Mouse (Mus musculus) lung, embryonic 14.5 days (tissue): ENCODE measurements around the gene Usp19. TPM values are rescaled to one million over a fixed set of nuclear protein-coding genes. Genes with fewer than 3 reads are reported as not detected.
A peak's percentile ranks its signal among the peaks of the same experiment; 100 is the strongest.

Experiments used
- ATAC-seq: fragments of 200-750 bp; cut with Nextera tagmentation; 2 replicates; pipeline ENCODE4 v1.8.0; 2017; ENCODE audit warnings: mild to moderate bottlenecking, moderate TSS enrichment, moderate library complexity; ENCODE audit not compliant: insufficient read depth
- DNase-seq: peaks from one replicate; pipeline ENCODE4 v3.0.0-alpha.2; 2015
- H3K27ac ChIP-seq: fragments of 300-500 bp; sonication (generic); 2 replicates; pipeline ENCODE4 v1.5.1; 2014; ENCODE audit warnings: low read depth, mild to moderate bottlenecking, moderate library complexity
- H3K27me3 ChIP-seq: fragments of 300-500 bp; sonication (generic); 2 replicates; pipeline ENCODE4 v1.6.1; 2014; ENCODE audit warnings: low read length, control low read depth; ENCODE audit not compliant: insufficient read depth
- H3K36me3 ChIP-seq: fragments of 300-500 bp; sonication (generic); 2 replicates; pipeline ENCODE4 v1.6.1; 2014; ENCODE audit warnings: control low read depth; ENCODE audit not compliant: insufficient read depth
- H3K4me1 ChIP-seq: fragments of 300-500 bp; sonication (generic); 2 replicates; pipeline ENCODE4 v1.6.1; 2014; ENCODE audit warnings: antibody characterized with exemption, control low read depth; ENCODE audit not compliant: insufficient read depth
- H3K4me2 ChIP-seq: fragments of 300-500 bp; sonication (generic); 2 replicates; pipeline ENCODE4 v1.6.1; 2014; ENCODE audit warnings: mild to moderate bottlenecking
- H3K4me3 ChIP-seq: fragments of 300-500 bp; sonication (generic); 2 replicates; pipeline ENCODE4 v1.5.1; 2014; ENCODE audit warnings: low read depth, low read length
- H3K9ac ChIP-seq: fragments of 300-500 bp; sonication (generic); 2 replicates; pipeline ENCODE4 v1.6.1; 2014
- H3K9me3 ChIP-seq: fragments of 300-500 bp; sonication (generic); 2 replicates; pipeline ENCODE4 v1.6.1; 2016; ENCODE audit warnings: low read depth, low read length, control low read depth
- CTCF ChIP-seq: IDR thresholded peaks from 2 replicates; pipeline ENCODE4 v1.5.1; 2016; ENCODE audit warnings: antibody characterized with exemption, low read depth
- WGBS: fragments of 180-500 bp; shearing (Covaris S2); extraction: QIAGEN DNeasy Blood & Tissue Kit; methylation state at CpG from one replicate; pipeline ENCODE4 v1.1.7; 2014; 5-methylcytosine and 5-hydroxymethylcytosine counted together
- polyA plus RNA-seq: library from polyadenylated mRNA; unstranded; fragments of >200 nt; fragmentation: Nextera tagmentation; extraction: Ambion mirVana; gene quantifications from 2 replicates; pipeline ENCODE4 v1.2.1, GENCODE M21; 2014

The Usp19 gene
- polyA plus RNA-seq, 1 experiment from 2014 or later = 63.3 TPM

DNA sequence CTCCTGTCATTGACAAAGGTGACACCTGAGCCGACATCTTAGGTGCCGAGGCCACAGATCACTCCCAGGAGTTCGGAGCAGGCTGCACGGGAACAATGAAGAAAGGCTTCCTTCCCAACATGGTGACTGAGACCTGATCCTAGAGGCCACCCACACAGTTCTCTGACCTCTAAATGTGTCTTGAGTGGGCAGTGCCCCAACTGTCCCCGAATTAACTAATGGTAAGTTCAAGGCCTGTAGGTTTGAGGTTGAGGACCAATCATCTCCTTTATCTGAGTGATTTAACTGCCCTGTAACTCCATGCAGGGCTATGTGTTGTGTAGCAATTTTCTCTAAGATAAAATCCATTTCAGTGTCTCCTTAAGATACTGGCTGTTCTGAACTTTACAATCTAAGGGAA lies 21.0 kb upstream of the Usp19 start:
- Histone ChIP-seq H3K9ac (no peak overlapping the region), H3K4me1 (no peaks in the 10 kb centered on the region), H3K9me3 (no peaks in the 10 kb centered on the region), H3K27ac (no peak overlapping the region), H3K4me3 (no peak overlapping the region), H3K36me3 (peaks cover 19% of the 10 kb centered on the region), H3K4me2 (no peak overlapping the region), H3K27me3 (no peaks in the 10 kb centered on the region)
- TF ChIP-seq CTCF = no peak
- DNase-seq (no peak), ATAC-seq (no peak)
- 44% methylated on average over 5 of the region's 5 CpGs for WGBS

DNA sequence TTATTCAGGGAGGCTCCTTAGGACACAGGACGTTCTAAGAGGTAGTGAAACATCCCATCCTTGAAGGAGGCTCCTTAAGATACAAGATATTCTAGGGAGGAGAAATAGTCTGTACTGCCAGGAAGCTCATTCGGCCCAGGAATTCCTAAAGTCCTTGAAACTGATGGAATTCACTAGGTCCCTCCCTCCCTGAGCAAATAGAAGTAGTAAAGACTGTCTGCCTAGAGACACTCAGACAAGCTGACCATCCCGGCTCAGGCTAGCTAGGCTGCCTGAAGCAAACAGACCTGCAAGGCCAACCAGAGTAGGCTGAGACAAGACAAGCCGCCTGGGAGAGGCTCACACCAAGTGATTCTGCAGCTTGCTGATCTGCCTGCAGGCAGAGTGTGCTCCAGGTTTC lies 20.6 kb upstream of the Usp19 start:
- ATAC-seq (no peak), DNase-seq (peak; percentile 13)
- no peak for TF ChIP-seq CTCF
- H3K27ac ChIP-seq = no peak overlapping the region
- WGBS = 46% methylated on average over 4 of the region's 4 CpGs
- H3K9ac ChIP-seq = no peak overlapping the region
- no peaks in the 10 kb centered on the region for H3K27me3 ChIP-seq
- H3K4me3 ChIP-seq = no peak overlapping the region
- no peaks in the 10 kb centered on the region for H3K4me1 ChIP-seq
- peaks cover 15% of the 10 kb centered on the region; the same call in 1 of the 2 replicates for H3K36me3 ChIP-seq
- H3K4me2 ChIP-seq = no peak overlapping the region
- no peaks in the 10 kb centered on the region for H3K9me3 ChIP-seq

DNA sequence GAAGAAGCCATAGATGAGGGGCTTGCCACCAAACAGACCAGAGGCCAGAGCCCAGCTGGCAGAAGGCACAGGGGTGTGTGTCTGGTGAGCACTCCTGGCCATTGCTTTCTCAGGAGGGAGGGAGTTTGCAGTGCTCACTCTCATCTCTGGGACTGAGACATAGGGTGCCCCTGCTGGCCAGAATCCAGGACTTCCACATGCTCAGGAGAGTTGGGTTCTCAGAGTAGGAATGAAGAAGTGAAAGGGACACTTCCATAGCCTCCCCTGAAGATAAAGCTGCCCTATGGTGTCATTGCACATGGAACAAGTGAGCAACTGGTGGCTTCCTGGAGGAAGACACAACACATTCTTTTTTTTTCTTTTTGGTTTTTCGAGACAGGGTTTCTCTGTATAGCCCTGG lies 15.9 kb upstream of the Usp19 start:
- TF ChIP-seq CTCF = 0 out of 2 replicates have a peak, but pooled peaks have one; percentile 21
- 79% methylated on average over 1 of the region's 1 CpGs for WGBS
- Histone ChIP-seq H3K27me3 (no peaks in the 10 kb centered on the region), H3K4me3 (no peak overlapping the region), H3K27ac (no peak overlapping the region), H3K9ac (no peak overlapping the region), H3K4me1 (peaks cover 2% of the 10 kb centered on the region; the same call in 1 of the 2 replicates), H3K36me3 (no peaks in the 10 kb centered on the region), H3K9me3 (no peaks in the 10 kb centered on the region), H3K4me2 (no peak overlapping the region)
- DNase-seq = no peak
- ATAC-seq = no peak

DNA sequence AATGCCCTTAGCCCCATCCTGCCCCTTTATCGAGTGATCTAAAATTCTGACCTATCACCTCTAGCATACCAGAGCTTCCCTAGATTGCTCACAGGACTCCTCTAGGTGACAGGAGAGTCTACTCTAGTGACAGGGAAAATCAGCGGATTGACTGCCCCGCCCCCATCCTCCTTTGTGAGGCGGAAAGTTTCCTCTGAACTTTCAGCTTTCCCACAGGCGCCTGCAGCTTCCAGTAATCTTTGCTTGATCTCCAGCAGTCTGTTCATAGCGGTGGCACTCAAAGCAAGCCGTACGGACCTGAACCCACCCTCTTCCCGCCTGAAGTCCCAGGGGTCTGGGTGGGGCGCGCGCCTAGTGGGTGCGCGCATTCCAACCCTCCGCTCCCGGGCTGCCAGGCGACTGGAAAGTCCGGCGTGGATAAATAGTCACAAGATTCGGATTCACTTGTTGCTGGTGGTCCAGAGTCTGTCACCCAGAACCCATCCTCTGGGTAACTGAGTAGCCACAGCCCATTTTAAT lies 11.7 kb upstream of the Usp19 start:
- no peaks in the 10 kb centered on the region for H3K27me3 ChIP-seq
- H3K4me3 ChIP-seq = peak overlapping the region; percentile 41
- H3K4me2 ChIP-seq = peak overlapping the region; percentile 60
- H3K4me1 ChIP-seq = peaks cover 11% of the 10 kb centered on the region
- H3K9ac ChIP-seq = peak overlapping the region; percentile 52
- peak; percentile 96 for DNase-seq
- no peak for TF ChIP-seq CTCF
- peak overlapping the region; percentile 93 for H3K27ac ChIP-seq
- under 1% methylated on average over 20 of the region's 20 CpGs for WGBS
- peak; percentile 88 for ATAC-seq
- H3K9me3 ChIP-seq = no peaks in the 10 kb centered on the region
- H3K36me3 ChIP-seq = peaks cover 29% of the 10 kb centered on the region

DNA sequence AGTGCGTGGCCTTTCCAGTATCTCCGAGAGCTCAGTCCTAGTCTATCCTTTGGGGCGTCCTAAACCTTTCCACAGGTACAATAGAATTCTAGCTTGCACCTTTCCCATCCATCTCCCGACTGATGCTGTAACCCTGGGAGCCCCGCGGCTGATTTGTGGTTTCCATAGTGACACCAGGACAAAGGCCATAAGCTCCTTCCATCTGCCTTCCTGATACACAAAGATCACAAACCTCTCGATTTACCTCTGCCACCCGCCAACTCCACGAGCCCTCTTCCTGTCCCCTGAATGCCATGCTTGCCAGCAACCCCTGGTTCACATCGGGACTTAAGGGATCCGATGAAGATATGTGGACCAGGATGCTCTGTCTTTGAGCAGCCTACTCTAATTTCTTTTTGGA lies 11.2 kb upstream of the Usp19 start:
- ATAC-seq (peak; percentile 7; the same call in 1 of the 2 replicates), DNase-seq (no peak)
- H3K9ac ChIP-seq = peak overlapping the region; percentile 52; the same call in 1 of the 2 replicates
- peaks cover 11% of the 10 kb centered on the region for H3K4me1 ChIP-seq
- peaks cover 34% of the 10 kb centered on the region for H3K36me3 ChIP-seq
- H3K4me2 ChIP-seq = peak overlapping the region; percentile 60
- TF ChIP-seq CTCF = no peak
- 0 out of 2 replicates have a peak overlapping the region, but pooled peaks have one; percentile 41 for H3K4me3 ChIP-seq
- H3K27ac ChIP-seq = peak overlapping the region; percentile 93; the same call in 1 of the 2 replicates
- 25% methylated on average over 11 of the region's 11 CpGs for WGBS
- no peaks in the 10 kb centered on the region for H3K9me3 ChIP-seq
- H3K27me3 ChIP-seq = no peaks in the 10 kb centered on the region

DNA sequence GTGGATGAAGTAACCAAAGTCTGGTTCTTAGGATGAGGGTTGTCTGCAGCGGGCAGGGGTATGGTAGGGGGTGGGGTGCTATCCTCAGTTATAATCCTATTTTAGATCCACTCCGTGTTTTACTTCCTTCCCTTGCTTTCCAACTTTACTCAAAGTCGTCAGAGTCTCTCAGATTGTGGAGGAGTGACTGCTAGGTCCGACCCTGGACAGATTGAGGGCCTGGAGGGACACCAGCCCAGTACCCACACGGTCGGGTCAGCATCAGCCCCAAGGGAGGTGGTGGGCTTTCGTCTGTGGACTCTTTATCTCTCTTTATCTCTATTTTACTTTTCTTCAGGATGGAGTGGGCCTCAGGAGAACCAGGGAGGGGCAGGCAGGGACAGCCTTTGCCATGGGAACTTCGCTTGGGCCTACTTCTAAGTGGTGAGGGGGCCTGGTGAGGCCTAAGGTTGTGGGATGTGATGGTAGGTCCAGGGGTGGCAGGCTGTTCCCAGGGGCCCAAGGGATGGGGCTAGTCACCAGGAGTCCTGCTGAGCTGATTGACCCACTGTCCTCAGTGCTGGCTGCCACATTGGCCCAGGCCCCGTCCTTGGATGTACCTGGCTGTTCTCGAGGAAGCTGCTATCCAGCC lies 10.6 kb upstream of the Usp19 start, which contains the start of gene Lamb2:
TSS of gene Lamb2 (plus strand) at position 16 of the 631 bp plus-strand sequence.
- WGBS = 8% methylated on average over 10 of the region's 10 CpGs
- no peaks in the 10 kb centered on the region for H3K27me3 ChIP-seq
- DNase-seq = peak; percentile 97
- H3K4me1 ChIP-seq = peaks cover 11% of the 10 kb centered on the region
- peak within 1 kb of the TSS; percentile 83 for H3K9ac ChIP-seq
- no peaks in the 10 kb centered on the region for H3K9me3 ChIP-seq
- peak within 1 kb of the TSS; percentile 93 for H3K27ac ChIP-seq
- peaks cover 36% of the 10 kb centered on the region for H3K36me3 ChIP-seq
- peak within 1 kb of the TSS; percentile 57 for H3K4me3 ChIP-seq
- ATAC-seq = peak; percentile 76
- peak within 1 kb of the TSS; percentile 90 for H3K4me2 ChIP-seq
- no peak for TF ChIP-seq CTCF

DNA sequence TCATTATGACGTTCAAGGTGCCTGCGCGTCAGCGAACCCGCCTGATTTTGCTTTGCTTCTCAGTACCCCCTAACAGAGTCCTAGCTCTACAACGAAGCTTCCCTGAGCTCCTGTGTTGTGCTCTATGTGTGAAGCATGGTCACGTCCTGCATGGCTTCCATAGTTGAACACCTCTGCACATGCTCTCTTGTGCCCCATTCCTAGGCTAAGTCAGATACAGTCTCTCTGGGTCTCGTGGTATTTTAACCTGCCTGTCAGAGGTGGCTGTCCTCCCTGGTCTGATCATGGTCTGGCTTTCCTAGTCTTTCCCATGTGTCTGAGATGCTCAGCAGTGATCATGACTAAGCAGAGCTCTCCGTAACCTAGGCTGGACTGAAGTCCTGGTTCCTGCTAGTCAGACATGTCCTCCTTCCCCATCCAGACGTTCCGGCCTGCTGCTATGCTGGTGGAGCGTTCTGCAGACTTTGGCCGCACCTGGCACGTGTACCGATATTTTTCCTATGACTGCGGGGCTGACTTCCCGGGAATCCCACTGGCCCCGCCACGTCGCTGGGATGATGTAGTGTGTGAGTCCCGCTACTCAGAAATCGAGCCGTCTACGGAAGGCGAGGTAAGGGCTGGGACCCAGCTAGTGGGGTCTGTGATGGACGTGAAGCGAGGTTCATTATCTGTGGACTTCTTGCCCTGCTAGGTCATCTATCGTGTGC lies 9.4 kb upstream of the Usp19 start:
- Histone ChIP-seq H3K9ac (no peak overlapping the region), H3K36me3 (peaks cover 47% of the 10 kb centered on the region)
- WGBS = 89% methylated on average over 28 of the region's 28 CpGs

More for the DNA sequence above, 9.4 kb upstream of the Usp19 start:
- no peak for ATAC-seq
- Histone ChIP-seq H3K9me3 (no peaks in the 10 kb centered on the region), H3K4me2 (peak overlapping the region; percentile 90), H3K27ac (no peak overlapping the region), H3K27me3 (no peaks in the 10 kb centered on the region), H3K4me1 (peaks cover 11% of the 10 kb centered on the region), H3K4me3 (peak overlapping the region; percentile 57; the same call in 1 of the 2 replicates)
- no peak for DNase-seq
- no peak for TF ChIP-seq CTCF
